Mouse (Mus musculus) left cerebral cortex, postnatal 25 days (tissue): Measurements from ENCODE around the gene Tstd3. TPM values are rescaled to one million over a fixed set of nuclear protein-coding genes. Genes with fewer than 3 reads are reported as not detected.
A peak's percentile ranks its signal among the peaks of the same experiment; 100 is the strongest.
"Not testable (repeated sequence)": the region's sequence is repeated elsewhere in the genome, so short reads cannot be mapped to it uniquely, and the experiment has no call there.

Experiments
- DNase-seq, 2 experiments: peaks; one replicate each; pipeline ENCODE4 v3.0.0; 2022; ENCODE audit warnings: low spot score in 2 of 2, mixed read lengths in 1 of 2
- intact Hi-C: fragments of 180-260 bp; cut with DNase I; formaldehyde crosslinking; loops from one replicate; pipeline ENCODE4 v1.15.1; 2025
- total RNA-seq, 2 experiments: library from RNA; stranded (reverse); gene quantifications; 2 replicates each; pipeline ENCODE4 v1.2.3; 2021

Tstd3 gene
- total RNA-seq, 2 experiments from 2014 or later: 21.0 to 21.3 TPM

DNA sequence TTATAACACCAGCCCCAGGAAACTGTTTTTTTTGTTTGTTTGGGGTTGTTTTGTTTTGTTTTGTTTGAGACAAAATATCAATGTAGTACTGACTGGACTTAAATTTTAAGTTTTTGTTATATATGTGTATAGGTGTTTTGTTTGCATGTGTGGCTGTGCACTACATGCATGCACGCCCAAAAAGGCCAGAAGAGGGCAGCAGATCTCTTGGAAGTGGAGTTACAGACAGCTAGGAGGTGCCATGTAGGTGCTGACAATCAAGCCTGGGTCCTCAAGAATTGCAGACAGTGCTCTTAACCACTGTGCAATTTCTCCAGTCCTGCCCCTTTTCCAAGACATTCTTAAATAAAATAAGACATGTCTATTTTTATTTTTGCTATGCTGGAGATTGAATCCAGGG lies 8.2 kb downstream of the Tstd3 start:
- intact Hi-C loops: no loop called here
- DNase-seq: no peak

DNA sequence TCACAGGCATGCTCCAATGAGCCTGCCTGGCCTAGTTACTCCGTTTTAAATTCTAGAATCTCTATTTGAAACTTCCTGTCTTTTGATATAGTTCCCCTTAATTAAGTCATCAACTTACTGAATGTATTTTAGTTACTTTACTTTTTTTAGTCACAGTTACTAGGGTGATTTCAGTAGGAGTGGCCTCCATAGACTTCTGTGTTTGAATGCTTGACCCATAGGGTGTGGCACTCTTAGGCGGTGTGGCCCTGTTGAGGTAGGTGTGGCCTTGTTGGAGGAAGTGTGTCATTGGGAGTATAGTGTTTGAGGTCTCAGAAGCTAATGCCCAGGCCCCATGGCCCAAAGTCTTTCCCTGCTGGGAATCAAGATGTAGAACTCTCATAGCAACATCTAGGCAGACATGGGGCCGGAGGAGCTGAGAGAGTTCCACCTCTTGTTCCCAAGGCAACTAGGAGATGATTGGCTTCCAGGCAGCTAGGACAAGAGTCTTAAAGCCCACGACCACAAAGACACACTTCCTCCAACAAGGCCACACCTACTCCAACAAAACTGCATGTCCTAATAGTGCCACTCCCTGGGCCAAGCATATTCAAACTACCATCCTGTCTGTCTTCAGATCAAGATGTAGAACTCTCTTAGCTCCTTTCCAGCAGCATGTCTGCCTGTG lies 11.8 kb downstream of the Tstd3 start:
- DNase-seq: no peak
- intact Hi-C loops: no loop called here

DNA sequence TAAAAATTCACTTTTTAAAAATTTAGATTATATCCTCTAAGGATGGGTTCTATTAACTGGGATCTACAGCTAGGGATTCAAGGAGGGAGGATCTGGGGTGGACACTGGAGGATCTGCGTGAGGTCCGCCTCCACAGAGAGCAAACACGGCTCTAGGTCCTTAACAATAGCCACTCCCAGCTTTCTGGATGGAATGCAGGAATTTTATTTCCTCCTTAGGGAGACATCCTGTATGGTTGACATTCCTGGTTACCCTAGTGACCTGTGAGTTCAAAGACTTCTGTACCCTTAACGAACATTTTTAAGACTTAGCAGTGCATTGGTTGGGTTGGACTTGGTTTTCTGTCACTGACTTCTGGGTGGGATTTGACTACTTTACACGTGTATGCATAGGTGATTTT lies 21.3 kb downstream of the Tstd3 start:
- no peak for DNase-seq
- intact Hi-C loops: no loop called here

DNA sequence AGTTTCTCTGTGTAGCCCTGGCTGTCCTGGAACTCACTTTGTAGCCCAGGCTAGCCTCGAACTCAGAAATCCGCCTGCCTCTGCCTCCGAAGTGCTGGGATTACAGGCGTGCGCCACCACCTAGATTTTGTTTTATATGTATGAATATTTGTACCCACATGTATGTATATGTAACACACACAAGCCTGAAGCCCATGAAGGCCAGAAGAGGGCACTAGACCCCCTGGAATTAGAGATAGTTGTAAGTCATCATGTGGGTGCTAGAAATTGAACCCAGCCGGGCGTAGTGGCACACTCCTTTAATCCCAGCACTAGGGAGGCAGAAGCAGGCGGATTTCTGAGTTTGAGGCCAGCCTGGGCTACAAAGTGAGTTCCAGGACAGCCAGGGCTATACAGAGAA lies 22.9 kb downstream of the Tstd3 start:
- intact Hi-C loops, DNase-seq: not testable (repeated sequence)

DNA sequence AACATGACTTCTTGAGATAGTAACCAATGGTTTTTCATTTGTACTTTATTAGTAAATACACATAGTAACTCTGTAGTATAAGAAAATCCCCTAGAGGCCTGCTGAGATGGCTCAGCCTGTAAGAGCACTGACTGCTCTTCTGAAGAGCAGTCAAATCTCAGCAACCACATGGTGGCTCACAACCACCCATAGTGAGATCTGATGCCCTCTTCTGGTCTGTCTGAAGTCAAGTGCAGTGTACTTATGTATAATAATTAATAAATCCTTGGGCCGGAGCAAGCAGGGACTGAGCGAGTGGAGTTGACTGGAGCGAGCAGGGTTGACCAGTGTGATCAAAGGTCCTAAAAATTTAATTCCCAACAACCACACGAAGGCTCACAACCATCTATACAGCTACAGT lies 27.8 kb downstream of the Tstd3 start:
- DNase-seq: no peak
- intact Hi-C loops: no loop called here

DNA sequence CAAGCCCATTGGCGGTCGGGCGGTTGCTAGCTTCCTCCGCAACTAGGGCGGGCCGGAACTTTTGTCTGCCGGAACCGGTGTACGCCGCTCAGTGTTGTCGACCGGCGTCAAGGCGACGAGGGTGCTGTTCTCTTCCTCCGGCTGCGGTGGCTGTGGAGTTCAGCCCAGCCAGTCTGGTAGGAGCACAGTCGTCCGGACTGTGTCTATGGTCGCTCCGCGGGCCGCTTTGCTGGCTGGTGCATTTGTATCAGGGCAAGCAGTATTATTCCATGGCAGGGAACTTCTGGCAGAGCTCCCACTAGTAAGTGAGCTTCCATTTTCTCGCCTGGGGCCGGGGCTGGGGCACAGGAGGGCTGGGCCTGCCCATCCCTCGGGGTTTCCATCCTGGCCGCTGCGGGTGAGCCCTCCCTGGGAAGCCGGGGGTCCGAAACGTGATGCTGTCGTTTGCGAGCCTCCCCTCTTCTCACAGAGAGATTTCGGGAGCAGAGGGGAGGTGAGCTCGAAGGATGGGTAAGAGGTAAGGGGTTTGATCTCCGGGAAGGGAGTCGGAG lies 39.3 kb downstream of the Tstd3 start, which contains the start of gene Ccnc:
TSS of gene Ccnc (plus strand) at position 87 of the 551 bp plus-strand sequence.
- intact Hi-C loops: loop anchor here (2.0 to 5.0 kb wide), 2 partner anchors 39 to 85 kb away; partner anchors contain the start of genes Tstd3 and Usp45
- DNase-seq: peak; percentile 90 to 96

DNA sequence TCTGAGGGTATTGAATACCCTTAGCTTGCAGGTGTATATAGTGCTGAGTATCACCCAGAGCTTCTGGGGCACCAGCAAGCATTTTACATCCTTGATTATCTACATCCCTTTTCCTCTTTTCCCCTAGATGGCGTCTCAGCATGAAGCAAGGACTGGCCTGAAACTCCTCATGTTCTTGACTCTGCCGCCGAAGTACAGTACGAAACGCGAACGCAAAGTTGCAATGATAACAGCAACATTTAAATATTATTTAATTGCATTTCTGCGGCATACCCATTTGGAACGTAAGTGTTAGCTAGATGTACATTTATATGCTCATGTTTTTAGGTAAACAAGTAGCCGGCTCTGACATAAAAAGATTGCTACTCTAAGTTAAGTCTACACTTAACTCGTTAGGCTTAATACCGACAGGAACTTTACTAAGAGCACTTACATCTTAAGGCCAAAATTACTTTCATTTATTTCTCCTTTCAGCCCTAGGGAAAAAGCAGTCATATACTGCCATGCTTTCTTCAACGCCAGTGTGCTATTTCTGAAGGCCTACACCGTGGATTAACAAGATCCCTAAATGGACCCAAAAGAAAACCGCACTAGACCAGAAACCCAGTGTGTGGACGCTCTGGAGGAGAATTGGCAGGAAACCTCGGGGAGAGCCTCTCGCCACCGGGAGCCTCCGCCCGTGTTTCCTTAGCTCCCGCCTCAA lies 39.9 kb downstream of the Tstd3 start:
- peak; percentile 46 to 74 for DNase-seq
- intact Hi-C loops: loop anchor here (2.0 to 5.0 kb wide), 2 partner anchors 40 to 85 kb away; partner anchors contain the start of genes Tstd3 and Usp45

DNA sequence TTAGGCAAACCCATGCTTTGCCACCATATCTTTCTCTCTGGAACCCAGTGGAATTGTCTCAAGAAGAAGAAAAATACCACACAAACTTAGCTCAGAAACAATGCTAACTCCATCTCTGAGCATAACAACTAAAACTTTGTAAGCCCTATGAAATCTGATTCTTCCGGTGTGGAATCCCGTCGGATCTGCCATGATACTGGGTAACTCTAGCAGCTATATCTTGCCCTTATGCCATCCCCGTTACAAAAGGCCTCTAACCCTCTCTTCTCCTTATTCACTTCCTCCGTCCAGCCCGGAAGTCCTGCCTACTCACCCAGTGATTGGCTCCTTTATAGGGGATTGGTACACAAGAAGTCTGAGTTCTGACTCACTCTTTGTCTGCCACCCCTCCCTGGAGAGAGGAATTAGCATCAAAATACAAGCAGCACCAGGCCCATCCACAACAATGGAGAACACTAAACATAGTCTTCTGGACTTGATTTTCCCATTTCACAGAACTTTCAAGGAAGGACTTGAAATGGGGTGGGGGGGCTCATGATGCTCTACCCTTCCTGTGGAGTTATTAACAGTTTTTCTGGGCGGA lies 44.2 kb downstream of the Tstd3 start:
- no peak for DNase-seq
- intact Hi-C loops: no loop called here

DNA sequence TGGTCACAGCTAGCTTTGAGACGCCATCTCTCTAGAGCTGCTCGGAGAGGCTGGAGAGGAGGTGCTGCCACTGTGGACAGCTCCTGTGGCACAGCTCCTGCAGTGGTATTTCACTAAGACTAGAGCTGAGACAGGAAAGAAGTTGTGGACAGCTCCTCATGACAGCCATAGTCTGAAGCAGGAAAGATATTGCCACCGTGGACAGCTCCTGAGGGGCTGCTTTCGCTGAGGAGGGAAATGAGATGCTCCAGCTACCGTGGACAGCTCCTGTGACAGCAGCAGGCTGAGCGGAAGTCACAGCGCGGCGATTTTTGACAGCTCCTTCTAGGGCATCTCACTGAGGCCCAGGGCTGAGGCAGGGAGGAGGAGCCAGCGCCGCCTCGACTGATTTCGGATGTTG lies 54.9 kb downstream of the Tstd3 start:
- DNase-seq: peak; percentile 13 to 14

More for the DNA sequence above, 54.9 kb downstream of the Tstd3 start:
- intact Hi-C loops: no loop called here

Other genes with a start within 250 kb of the Tstd3 start
- gene Prdm13, start 81.2 kb downstream of the Tstd3 start, total RNA-seq: not detected
- 10 to 100 TPM; 38.1 to 40.6 TPM for gene Ccnc, start 39.5 kb downstream of the Tstd3 start, total RNA-seq
- 10 to 100 TPM; 49.8 to 50.9 TPM for gene Usp45, start 56 bp downstream of the Tstd3 start, total RNA-seq
- 100 to 1,000 TPM; 158 to 190 TPM for gene Pnisr, start 80.4 kb upstream of the Tstd3 start, total RNA-seq
- gene Coq3, start 112.5 kb upstream of the Tstd3 start, total RNA-seq: 10 to 100 TPM; 10.4 to 13.3 TPM
- 10 to 100 TPM; 71.4 to 74.6 TPM for gene Faxc, start 164.1 kb upstream of the Tstd3 start, total RNA-seq